Mouse (Mus musculus) liver, adult 2 months (tissue): ENCODE measurements around the gene Dcaf12.

ENCODE experiments used
- CTCF ChIP-seq: fragments of 200-500 bp; IDR thresholded peaks from 2 replicates; pipeline ENCODE4 v1.5.1; 2011; ENCODE audit warnings: low read depth, low read length, control low read depth
- POLR2A ChIP-seq: fragments of 200-500 bp; IDR thresholded peaks from 2 replicates; pipeline ENCODE4 v1.6.1; 2011; ENCODE audit warnings: low read length, control low read depth; ENCODE audit not compliant: insufficient read depth; ENCODE audit errors: extremely low read depth

- no peak for TF ChIP-seq CTCF
- no peak for TF ChIP-seq POLR2A
These were observed 33.1 kb upstream of the Dcaf12 start for GRCm38 (mm10) chr4:41347839-41348238.
